Mouse (Mus musculus) cerebral cortex, adult 2 months (tissue): Measurements from ENCODE around the gene Ptpn18.

Source experiments
- WGBS: fragments of 180-500 bp; shearing (Covaris S2); methylation state at CpG from one replicate; pipeline ENCODE4 v1.1.7; 2018; 5-methylcytosine and 5-hydroxymethylcytosine counted together

Ptpn18 gene

DNA sequence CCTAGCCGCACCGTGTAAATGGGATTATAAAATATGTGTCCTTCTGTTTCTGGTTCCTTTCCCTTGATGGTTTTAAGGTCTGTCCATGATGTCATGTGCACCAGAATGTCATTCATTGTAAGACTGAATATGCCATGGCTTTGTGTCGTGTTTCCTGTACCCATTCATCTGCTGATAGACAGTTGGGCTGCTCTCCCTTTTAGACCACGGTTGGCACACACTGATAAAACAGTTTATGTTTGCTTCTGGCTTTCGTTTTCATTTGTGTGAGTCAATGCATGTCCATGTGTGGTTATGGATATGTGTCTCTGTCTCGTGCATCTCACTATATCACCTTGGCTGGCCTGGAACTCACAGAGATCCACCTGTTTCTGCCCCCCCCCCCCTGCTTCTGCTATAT, 5.9 kb downstream of the Ptpn18 start:
- WGBS = 78% methylated on average over 6 of the region's 6 CpGs

DNA sequence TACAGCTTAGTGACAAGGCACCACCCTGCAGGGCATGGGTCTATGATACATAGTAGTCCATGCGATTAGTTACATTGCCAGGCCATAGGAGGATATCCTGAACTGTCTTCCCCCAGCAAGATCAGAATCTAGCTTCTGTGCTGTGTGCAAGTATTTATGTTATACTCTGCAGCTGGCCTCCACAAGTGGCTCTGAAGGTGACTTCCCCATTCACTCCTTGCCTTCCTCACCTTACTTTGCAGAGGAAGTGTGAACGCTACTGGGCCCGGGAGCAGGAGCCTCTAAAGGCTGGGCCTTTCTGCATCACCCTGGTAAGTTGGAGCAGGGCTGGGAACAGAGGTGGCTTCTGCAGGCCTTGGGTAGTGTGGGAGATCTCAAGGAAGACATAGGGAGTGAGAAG, 8.5 kb downstream of the Ptpn18 start:
- 73% methylated on average over 3 of the region's 3 CpGs for WGBS

DNA sequence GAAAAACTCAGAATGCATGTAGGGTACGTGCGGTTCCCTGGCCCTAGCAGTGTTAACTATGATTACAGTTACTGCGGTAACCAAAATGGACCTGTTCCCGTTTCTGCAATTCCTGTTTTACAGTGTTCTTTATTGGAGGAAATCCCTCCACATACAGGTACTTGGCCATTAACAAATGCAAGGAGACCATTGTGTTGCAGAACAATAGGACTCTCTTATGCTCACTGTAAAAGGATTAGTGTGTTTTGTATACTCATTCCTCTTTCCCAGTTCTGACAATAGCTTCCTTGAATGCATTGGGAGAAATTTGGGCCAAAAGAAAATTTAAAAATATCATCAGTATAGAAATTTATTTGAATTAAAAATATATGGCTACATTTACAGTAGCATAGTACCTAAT, 8.9 kb downstream of the Ptpn18 start:
- 84% methylated on average over 4 of the region's 4 CpGs for WGBS

DNA sequence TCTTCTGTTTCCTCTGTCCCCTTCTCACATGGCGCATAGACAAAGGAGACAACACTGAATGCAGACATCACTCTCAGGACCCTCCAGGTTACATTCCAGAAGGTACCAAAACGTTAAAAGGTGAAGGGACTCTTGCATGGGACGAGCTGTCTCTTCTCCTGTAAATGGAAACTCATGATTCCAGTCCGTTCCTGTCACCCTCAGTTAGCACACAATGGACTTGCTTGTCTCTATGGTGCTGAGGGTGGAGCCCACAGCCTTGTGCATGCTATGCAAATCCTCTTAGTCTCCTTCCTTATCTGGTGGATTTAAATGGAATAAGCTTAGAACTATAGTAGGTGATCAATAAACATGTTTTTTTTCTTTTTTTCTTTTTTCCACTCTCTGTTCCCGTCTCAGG, 10.2 kb downstream of the Ptpn18 start:
- 79% methylated on average over 5 of the region's 5 CpGs for WGBS

DNA sequence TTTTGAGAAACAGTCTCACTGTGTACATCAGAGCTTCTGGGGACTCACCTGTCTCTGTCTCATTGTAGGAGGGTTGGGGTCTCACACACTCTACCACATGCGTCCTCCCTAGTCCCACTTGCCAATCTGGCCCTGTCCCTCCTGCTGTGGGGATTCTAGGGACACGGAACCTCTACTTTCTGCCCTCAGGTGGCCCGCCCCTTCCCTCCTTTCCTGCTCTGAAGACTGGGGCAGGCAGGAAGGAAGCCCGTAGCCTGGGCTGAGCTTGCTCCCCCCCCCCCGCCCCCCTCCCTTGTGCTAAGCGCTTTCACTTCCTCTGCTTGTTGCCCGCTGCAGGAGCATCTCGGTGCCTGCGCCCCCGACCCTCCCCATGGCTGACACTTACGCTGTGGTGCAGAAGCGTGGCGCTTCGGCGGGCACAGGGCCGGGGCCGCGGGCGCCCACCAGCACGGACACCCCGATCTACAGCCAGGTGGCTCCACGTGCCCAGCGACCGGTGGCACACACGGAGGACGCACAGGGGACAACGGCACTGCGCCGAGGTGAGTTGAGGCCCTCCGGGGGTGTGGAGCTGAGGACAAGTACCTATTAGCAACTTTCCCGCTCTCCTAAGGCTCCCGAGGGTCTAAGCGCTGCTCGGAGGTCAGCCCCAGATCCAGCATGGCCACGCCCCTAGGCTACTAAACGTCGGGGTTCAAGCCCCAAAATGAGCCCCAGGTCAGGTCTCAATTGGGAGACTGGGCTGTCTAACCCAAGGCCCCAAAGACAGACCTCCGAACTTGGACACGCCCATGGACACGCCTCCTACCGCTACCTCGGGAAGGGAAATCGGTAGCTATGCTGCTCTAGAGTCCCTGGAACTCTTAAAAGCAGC, 13.1 kb downstream of the Ptpn18 start:
- 2% methylated on average over 43 of the region's 43 CpGs for WGBS

DNA sequence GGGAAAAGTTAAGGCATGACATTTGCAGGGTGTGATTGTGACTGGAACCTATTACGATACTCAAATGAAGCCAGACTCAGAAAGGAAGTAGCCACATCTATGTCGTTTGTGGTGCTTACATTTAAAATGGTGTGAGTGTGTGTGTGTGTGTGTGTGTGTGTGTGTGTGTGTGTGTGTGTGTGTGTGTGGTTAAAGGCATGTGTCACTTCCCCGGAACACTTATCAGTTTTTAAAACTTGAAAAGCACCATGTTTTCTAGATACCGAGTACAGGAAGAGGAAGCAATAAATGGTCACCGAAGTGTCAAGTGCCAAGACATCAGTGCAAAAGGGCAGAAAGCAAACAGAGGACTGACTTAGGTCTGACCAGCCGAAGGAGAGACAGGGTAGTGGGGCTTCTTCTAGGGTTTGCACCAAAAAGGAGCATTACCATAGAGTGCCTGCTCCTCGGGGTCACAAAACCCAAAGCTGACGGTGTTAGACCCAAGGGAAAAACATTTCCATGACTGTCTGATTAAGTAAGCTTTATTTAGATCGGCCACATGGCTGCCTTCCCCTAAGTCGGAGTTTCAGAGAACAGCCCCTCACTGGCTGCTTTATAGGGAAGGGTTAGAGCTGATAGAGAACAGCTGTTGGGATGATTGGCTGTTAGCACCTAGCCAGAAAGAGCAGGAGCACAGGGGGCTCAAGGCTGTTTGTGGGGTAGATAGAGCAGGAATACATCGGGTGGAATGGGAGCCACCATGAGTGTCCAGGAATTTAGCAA, 19.5 kb downstream of the Ptpn18 start:
- WGBS = 67% methylated on average over 11 of the region's 11 CpGs

DNA sequence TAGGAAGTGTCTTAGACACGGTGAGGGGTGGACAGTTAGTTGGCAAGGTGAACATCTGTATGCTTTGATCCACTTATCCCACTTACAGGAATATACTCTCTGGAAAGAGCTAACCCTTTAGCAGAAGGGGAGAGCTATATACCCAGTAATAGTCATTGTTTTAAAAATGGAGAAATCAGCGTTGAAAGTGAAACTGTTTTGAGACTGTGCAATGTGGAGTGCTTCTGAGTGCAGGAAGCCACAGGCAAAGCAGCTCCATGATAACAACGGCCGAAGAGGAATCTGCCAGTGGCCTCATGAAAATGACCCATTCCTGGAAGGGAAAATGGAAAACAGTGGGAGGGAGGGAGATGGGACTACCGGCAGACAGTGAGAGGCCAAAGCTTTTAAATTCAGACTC, 21.2 kb downstream of the Ptpn18 start:
- WGBS = 75% methylated on average over 5 of the region's 5 CpGs

DNA sequence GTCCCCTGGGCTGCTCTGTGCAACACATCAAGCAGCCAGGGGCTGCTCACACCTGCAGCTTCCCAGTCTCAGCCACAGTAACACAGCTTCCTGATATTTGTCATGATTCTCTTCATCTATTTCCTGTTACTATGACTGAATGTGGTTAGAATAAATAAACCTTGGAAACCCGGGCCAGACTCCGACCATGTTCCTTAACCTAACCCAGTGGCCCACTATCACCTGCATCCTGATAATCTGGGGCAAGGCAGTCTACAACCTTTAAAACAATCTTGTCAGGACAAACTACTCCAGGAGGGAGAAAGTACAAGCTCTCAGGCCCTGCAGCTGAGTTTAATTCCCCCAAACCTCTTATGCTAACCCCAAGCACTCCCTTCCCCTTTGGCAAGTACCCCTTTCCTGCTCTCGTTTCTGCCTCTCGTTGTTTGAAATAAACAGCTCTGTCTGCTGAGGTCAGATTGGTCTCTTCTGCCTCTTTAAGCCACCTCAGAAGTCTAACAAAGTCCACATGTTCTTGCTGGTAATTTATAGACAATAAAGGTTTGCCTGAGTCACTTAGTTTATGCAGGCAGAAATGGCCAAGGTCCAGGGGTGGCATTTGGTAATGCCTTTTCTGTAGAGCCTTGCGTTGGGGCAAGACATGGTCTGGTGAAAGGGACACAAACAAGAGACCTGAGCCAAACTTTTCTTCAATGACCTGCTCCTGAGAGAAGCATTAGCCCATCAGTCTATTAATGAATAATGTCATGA, 22.5 kb downstream of the Ptpn18 start:
- WGBS = 63% methylated on average over 5 of the region's 5 CpGs

DNA sequence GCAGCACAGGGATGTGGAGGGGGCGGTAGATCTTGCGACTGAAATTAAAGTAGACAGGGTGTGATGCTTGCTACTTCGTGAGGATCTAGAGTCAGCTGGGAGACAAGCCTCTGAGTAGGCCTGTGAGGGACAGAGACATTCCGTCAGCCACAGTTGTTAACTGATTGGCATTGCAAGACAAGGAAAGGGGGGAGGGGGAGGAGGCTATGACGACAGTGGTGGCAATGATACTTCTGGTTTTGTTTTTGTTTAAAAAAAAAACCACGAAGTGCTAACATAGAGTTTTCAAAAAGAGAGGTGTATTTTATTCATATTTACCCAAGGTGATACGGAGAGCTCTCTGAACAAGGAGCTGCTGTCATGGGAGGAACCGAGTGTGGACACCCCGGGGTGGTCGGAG, 24.9 kb downstream of the Ptpn18 start:
- WGBS = 72% methylated on average over 10 of the region's 10 CpGs

DNA sequence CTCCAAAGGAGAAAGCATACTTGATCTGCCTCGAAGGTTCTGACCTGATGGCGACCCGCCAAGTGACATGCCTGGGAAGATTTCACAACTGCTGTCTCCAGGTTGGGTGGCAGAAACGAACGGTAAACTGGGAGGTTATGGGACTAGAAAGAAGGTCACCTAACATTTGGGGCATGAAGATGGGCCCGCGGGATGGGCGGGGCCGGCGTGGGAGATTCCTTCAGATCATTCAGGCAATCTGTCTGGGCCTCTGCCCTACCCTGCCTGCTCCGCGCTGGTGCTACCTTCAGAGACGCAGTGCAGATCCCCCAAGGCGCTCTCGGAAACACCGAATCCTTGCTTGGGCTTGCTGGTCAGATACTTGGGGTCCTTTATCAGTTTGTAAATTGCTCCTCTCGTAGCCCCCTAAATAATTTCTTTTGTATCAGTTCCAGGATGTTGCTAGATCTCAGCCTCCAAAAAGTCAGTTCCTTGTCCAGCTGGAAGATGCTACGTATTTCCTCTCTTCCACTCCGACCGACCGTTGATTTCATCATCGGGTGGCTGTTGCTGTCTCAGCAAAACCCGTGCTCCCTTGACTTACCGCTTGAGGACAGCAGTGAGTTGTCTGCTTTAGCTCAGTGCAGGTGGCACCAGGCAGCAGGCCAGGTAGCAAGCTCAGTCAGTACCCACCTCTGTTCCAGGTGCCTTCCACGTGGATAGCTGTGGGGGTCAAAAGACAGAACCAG, 26.1 kb downstream of the Ptpn18 start:
- 16% methylated on average over 25 of the region's 25 CpGs for WGBS

DNA sequence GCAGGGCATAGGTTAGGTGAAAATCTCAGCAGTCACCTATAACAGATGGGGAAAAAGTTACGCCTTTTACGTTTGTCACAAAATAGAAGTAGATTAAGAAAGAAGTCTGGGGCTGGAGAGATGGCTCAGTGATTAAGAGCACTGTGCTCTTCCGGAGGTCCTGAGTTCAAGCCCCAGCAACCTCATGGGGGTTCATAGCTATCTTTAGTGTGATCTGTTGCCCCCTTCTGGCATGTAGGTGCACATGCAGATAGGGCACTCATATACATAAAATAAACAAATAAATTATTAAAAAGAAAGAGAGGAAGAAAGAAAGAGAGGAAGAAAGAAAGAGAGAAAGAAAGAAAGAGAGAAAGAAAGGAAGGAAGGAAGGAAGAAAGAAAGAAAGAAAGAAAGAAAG, 27.8 kb downstream of the Ptpn18 start:
- 93% methylated on average over 3 of the region's 3 CpGs for WGBS

DNA sequence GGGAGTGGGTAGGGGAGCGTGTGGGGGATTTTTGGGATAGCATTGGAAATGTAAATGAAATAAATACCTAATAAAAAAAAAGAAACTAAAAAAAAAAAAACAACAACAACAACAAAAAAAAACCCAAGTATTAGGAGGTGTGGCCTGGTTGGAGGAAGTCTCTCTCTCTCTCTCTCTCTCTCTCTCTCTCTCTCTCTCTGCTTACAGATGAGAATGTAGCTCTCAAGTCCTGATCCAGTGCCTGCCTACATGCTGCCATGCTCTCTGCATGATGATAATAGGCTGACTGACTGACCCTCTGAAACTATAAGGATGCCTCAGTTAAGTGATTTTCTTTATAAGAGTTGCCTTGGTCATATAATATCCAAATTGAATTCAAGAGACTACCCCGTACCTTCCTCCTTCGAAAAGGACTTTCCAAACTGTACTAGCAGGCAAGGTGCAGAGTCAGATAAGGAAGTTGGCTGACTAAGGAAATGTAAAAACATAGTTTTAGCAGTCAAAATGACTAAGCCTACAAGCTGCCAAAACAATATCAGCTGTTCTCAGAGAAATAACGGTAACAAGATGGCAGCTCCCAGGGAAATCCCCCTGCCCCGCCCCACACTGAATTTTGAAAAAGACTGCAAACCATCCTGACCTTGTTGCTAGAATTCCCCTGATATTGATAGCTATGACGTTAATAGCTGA, 30.4 kb downstream of the Ptpn18 start:
- 85% methylated on average over 6 of the region's 6 CpGs for WGBS

DNA sequence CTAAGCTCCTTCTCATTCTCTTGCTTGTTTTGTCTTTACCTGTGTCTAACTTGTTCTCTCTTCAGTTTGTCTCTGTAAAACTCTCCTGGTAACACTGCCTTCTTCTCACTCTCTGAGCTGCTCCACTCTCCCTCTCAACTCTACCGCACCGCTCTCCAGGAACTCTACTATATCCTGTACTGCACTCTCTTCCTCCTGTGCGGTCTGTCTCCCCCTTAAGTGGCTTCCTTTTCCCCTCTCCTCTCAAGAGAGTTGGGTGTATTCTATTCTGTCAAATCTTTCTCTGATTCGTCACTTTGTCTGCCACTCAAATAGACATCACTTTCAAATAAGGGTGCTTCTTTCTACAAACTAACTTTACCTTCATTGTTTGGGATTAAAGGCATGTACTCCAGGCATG, 31.9 kb downstream of the Ptpn18 start:
- 89% methylated on average over 4 of the region's 4 CpGs for WGBS

DNA sequence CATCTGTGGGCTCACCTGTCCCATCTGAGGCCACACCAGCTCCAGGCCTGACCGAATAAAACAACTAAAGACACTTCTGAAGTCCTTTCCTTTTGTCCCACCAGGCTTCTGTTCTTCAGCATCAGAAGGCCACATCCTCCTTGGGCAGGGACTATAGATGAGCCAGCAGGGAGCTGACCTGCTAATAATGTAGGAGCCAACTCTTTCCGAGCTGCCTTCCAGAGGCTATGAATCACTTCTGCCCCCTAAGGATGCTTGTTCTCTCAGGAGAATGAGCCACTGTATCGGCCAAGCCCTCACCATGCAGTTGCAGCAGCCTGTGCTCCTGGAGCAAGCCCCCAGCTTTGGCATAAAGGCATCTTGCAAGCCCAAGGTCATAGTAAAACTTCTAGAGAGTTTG, 43.4 kb downstream of the Ptpn18 start:
- WGBS = 66% methylated on average over 3 of the region's 3 CpGs

DNA sequence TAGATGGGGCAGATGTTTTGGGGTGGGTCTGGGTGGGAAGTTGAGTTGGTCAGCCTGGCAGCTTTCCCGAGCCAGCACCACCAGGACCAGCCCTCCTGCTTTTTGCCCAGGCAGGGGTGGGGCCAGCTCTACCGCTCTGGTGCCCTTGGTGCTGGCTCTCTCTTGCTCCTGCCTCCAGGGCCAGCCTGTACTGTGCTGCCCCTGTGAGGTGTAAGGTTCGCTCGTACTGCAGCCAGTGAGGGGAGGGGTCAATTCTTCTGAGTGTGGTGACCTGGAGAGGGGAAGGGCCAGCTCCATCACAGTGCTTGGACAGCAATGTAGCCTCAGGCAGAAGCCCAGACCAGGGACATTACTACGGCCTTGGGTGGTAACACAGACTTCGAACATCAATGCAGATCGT, 45.7 kb downstream of the Ptpn18 start:
- 86% methylated on average over 7 of the region's 7 CpGs for WGBS

DNA sequence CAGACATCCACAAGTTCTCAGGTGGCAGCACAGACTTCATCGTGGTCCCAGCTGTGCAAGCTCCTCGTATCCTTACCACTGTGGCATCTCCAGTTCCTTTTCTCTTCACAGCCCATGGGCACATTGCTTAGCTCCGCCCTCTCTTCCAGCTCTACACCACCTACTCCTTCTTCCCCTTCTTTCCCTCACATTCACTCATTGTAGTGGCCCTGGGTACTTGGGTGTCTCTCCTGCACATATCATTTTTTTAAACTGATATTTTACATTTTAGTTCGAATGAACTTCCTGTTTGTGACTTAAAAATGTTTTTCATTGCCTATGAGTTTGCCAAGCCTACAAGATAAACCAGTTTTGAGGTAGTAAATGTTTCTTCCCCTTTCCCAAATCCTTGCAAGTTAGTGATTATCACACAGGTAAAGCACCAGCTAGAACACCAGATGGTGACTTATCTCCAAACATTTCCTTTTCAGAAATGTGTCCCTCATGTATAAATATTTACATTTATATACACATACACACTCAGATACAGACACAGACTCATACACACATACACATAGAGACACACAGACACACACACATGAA, 46.5 kb downstream of the Ptpn18 start:
- 82% methylated on average over 4 of the region's 4 CpGs for WGBS

DNA sequence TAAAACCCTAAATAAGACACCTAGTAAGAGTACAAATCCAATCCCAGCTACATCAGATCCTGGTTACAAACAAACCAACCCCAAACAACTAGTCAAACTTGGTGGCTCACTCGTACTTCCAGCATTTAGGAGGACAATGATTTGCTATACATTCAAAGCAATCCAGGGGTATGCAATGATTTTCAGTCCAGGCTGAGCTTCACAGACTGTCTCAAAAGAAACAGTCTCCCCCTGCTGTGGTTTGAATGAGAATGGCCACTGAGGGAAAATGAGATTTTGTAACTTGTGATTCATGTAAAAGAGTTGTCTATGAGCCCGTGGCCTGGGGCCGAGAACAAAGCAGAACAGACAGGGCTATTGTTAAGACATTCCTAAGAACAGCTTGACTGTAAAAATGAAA, 48.4 kb downstream of the Ptpn18 start:
- WGBS = 83% methylated on average over 3 of the region's 3 CpGs

DNA sequence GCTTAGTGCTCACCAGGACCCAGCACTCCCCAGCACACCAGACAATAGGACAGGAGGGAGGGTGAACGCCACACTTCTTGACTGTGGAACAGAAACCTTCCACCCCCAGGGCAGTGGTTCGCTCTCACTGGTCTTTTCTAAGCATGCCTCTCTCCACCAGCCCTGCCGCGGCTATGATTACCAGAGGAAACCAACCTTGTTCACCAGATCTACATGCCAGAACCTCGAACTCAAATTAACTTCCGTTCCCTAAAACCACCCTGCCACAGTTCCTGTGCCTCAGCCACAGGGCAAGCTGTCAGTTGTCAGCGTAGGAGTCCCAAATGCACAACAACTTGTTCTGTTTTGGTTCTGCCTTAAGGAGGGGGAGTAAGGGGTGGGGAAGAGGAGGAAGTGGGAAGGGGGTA, 51.0 kb downstream of the Ptpn18 start:
- 7% methylated on average over 7 of the region's 7 CpGs for WGBS

DNA sequence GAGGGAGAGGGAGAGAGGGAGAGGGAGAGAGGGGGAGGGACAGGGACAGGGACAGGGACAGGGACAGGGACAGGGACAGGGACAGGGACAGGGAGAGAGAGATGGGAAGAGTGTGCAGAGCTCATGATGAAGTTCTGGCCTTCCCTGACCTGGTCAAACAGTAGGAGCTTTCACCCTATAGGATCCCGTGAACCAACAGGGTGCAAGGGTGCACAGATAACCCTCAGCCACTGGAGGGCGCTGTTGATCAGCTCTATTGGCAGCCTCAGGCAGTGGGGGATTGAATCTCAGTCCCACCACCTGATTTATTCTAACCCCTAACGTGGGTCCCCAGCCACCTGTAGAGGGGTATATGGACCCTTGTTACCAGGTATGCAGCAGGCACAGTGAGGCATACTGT, 51.5 kb downstream of the Ptpn18 start:
- 7% methylated on average over 3 of the region's 3 CpGs for WGBS

DNA sequence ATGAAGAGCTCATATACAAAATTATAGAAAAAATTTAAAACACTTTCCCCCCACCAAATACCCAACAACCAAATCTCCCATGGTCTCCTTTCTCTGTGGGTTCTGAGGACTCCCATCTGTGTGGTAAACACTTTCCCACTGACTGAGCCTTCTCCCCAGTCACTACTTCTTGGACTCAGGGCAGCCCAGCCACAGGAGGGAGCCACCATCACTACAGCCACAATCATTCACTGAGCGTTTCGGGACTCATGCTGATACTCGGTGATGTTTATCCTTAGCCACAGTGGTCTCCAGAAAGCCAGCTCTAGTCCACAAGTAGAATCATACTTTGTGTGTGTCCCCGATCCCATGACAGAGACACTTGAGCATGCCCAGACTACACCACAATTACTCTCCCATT, 53.5 kb downstream of the Ptpn18 start:
- WGBS = 92% methylated on average over 4 of the region's 4 CpGs

DNA sequence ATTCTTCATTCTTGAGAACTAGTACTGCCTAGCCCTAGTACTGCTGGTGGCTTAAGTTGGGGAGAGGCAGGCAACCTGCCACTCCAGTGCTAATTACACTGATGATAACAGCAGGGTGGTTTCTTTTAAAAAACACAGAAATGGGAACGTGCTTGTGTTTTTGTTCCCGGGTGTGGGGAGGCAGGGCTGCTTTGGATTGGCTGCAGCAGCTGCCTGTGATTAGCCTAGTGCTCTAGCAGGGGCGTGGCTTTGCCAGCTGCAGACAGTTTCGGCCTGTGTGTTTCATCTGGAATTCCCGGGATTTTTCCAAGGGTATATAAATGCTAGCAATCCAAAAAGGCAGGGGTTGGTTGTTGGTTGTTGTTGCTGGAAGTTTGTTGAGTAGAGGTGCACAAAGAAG, 57.0 kb downstream of the Ptpn18 start:
- 53% methylated on average over 5 of the region's 5 CpGs for WGBS
